Mouse (Mus musculus) left cerebral cortex, adult 8-10 months (tissue): ENCODE results near the gene Gls. TPM values are rescaled to one million over a fixed set of nuclear protein-coding genes. Genes with fewer than 3 reads are reported as not detected.

Experiments used
- DNase-seq, 2 experiments: peaks; one replicate each; pipeline ENCODE4 v3.0.0; 2022; ENCODE audit warnings: low spot score in 2 of 2
- total RNA-seq, 4 experiments: library from RNA; stranded (reverse); gene quantifications; 2 replicates each; pipeline ENCODE4 v1.2.4; 2022

Gls gene
- total RNA-seq, 4 experiments from 2014 or later: 305 to 350 (median 337) TPM

DNA sequence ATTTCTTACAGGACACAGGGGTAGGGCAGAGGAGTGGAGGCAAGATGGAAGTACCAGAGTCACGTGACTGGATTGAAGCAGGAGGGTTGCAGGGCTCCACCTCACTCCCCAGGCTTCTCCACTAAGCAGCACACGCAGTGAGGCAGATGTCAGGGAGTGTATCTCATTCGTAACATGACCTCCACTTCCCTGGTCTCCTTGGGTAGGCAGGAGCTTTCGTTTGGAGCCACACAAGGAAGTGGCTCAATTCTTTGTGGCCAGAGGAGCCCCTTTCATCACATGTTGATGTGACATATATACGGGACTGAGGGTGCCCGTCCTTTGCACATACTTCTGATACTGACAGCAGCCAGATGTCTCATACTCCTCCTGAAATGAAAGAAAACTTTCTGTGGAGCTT, 103.2 kb downstream of the Gls start:
- DNase-seq: no peak

DNA sequence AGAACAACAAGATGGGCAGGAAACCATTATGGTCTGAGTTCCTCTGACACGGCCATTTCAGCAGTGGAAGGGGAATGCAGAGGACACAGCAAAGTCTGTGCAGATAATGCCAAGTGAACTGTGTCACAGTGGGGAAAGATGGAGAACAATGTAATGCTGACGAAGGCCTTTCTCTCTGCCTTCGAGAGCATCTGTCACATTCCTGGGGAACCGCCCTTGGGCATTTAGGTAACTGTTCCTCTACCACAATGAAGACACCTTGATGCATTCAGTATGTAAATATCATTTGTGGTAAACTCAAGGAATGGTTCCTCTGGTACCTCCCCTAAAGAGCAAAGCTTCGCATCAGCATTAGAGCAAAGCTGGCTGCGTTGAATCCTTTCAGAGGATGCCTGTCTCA, 105.7 kb downstream of the Gls start:
- no peak for DNase-seq

DNA sequence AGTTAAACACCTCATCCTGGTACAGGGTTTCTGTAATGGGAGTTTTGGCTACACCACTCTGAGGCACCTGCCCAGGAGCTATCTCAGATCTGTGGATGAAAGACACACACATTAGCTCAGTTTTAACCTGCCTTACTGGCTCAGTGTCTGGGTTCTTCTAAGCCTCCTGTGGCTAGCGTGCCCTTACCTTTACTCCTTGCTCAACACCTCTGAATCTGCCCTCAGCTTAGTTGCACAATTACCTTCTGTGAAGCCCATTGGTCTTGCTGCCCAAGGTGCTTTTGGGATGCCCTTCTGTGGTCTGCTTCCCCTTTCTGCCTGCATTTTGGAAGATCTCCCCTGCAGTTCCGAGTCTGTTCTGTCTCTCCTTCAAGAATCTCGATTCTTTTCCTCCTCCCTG, 108.2 kb downstream of the Gls start:
- no peak for DNase-seq

DNA sequence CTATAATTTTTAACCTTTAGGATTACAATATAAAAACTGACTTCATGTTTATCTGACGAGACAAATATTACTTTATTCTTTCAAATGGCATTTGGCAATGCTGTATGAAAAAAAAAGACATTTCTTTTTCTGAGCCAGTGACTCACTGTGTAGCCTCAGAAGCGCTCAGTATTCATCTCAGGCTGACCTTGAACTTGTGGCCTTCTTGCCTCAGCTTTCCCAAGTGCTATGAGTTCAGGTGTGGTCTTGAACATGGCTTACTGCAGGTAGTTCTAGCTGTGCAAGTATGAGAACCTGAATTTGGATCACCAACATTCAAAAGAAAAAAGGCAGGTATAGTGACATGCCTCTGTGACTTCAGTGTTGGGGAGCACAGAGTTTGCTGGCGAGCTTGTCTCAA, 112.0 kb downstream of the Gls start:
- no peak for DNase-seq

DNA sequence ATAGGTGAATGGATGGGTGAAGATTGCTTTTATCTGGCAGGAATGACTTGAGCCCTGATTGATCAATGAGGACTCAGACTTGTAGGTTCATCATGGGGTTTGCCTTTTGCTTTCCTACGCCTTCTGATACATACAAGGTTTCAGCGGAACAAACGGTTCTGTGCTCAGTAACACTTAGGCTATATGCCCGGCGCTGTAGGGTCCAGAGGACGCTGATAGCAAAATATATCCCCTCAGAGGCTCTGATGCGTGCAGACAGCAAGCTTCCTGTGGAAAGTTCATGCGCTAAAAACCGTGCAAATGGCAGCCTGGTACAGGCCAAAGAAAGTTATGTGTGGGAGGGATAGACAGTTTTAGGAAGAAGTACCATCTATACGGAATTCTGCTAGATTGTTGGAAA, 112.8 kb downstream of the Gls start:
- no peak for DNase-seq

DNA sequence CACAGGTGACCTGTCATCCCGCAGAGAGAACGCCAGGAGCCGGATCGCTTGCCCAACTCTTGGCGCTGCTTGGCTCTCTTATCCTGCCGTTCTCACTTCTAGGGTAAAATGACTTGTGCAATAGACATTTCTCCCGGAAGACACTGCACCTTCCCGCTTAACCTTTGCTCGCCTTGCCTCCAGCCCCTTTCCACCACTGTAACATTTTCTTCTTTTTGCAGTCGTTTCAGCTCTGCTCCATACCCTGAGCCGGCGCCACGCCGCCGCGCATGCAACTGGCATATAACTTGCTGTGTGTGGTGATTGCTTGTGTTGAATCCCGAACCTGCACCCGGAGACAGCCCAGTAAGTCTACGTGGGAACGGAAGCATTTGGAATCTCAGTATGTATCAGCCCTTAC, 113.3 kb downstream of the Gls start:
- no peak for DNase-seq

DNA sequence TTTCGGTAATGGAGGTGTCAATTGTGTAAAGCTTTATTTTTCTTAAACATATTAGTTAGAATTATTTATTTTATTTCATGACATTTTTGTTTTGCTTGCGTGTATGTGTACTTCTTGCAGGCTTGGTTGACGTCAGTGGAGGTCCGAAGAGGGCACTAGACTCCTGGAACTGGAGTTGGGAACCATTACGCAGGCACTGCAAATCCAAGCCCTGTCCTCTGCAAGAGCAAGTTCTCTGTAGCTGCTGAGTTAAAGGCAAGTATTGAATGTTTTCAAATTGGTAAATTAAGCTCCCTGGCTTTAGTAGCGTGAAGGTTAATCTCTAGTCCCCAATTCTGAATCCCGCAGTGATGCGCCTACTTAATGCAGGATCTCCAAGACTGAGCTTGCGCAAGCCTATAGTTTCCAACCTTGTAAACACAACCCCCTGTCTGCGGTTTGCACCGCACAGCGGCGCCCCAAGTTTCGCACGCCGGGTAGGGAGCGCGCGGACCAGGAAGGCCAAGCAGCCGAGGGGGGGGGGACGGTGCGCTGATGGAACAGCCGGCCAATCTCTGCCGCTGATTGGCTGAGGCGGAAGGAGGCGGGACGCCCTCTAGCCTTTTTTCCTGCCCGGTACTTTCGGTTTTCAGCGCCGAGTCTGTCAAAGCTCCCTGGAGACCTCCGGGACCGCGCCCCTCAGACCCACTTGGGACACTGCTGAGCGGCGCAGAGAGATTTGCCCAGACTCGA, 114.0 kb downstream of the Gls start, which contains the start of gene Stat1:
Gene Stat1, plus strand, starts transcription at position 581 of the 732 bp plus-strand sequence.
- DNase-seq: peak; percentile 65 to 68

DNA sequence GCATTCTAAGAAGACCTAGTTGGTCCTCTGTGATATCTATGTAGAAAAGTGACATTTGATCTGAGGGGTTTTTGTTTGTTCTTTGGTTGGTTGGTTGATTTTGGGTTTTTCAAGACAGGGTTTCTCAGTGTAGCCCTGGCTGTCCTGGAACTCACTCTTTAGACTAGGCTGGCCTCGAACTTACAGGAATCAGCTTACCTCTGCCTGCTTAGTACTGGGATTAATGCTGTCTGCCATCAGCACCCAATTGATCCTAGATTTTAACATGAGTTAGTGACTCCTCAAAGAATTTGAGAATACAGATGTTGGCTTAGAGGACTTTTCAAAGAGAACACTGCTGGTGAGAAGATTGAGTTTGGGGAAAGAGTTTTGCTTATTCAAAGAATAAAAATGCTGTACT, 115.3 kb downstream of the Gls start:
- DNase-seq: no peak

DNA sequence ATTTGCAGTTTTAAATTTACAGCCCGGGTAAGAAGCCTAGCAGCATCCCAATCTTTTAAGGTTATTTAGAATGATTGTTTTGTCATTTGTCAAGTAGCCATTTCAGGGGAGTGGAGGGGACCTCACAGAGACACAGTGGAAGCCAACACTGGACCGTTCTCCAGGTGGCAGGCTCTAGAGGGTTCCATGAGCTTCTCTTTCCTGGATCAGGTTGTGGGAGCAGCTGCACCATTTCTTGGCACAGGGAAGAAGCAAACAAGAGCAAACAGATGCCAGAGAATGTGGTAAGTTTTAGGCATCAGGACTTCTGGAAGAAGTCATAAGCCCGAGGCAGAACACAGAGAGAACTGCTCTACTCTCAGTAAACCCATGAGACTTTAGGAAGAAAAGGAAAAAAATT, 116.6 kb downstream of the Gls start:
- no peak for DNase-seq

DNA sequence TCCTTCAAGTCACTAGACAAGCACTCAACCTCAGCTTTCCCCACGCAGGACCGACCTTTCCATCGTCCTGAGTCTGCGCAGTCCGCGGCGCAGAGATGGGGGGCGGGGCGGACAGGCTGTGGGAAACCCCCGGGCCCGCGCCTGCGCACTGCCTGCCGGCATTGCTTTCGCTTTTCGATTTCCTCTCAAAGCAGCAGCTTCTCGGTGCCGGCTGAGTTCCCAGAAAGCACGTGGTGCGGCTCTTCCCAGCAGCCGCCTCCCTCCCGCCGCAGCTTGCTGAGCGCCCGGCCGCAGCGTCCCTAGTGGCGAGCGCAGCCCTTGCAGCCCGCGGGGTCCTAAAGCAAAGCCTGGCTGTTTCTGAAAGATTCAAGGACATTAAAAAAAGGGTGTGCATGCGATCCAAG, 119.4 kb downstream of the Gls start:
- peak; percentile 97 for DNase-seq

Other genes starting within 250 kb of the Gls start
- 1 to 10 TPM; 2.6 to 3.4 (median 2.9) TPM for gene Stat4, start 246.1 kb downstream of the Gls start, total RNA-seq
- 10 to 100 TPM; 21.4 to 26.0 (median 23.8) TPM for gene Stat1, start 113.8 kb downstream of the Gls start, total RNA-seq